Mouse (Mus musculus): ENCODE measurements around the gene Rnf186. TPM values are rescaled to one million over a fixed set of nuclear protein-coding genes. Genes with fewer than 3 reads are reported as not detected.

Gene Rnf186
- polyA plus RNA-seq, 1 experiment from 2014 or later = not detected

- Histone ChIP-seq H3K4me2 (ENCODE audit: low read depth, low read length) (no peak overlapping the region), H3K27ac (replicated peaks; ENCODE audit: low read depth, low read length) (no peak overlapping the region), H3K9ac (replicated peaks; ENCODE audit: low read length) (no peak overlapping the region), H3K36me3 (replicated peaks; ENCODE audit: control insufficient read depth, insufficient read depth, low read depth, low read length) (no peaks in the 10 kb centered on the region), H3K9me3 (replicated peaks; ENCODE audit: control insufficient read depth, low read length) (no peaks in the 10 kb centered on the region), H3K4me3 (ENCODE audit: low read depth, low read length) (no peak overlapping the region), H3K4me1 (ENCODE audit: control insufficient read depth, insufficient read depth, low read length) (no peaks in the 10 kb centered on the region), H3K27me3 (ENCODE audit: control insufficient read depth, insufficient read depth, low read length) (no peaks in the 10 kb centered on the region)
- ATAC-seq (replicated peaks; ENCODE audit: insufficient number of reproducible peaks, low FRiP score, low TSS enrichment, low read depth) (no peak), DNase-seq (ENCODE audit: low spot score) (no peak)
- 77% methylated on average over 8 of the region's 8 CpGs for WGBS
Observed at GRCm38 (mm10) chr4:139004067-139004466, 37.2 kb downstream of the Rnf186 start.

- no peak overlapping the region for H3K9ac ChIP-seq (replicated peaks; ENCODE audit: low read length)
- 60% methylated on average over 6 of the region's 6 CpGs for WGBS
- H3K9me3 ChIP-seq (replicated peaks; ENCODE audit: control insufficient read depth, low read length) = no peaks in the 10 kb centered on the region
- no peak for DNase-seq (ENCODE audit: low spot score)
- H3K27ac ChIP-seq (replicated peaks; ENCODE audit: low read depth, low read length) = no peak overlapping the region
- no peak overlapping the region for H3K4me3 ChIP-seq (ENCODE audit: low read depth, low read length)
- H3K4me2 ChIP-seq (ENCODE audit: low read depth, low read length) = no peak overlapping the region
- no peaks in the 10 kb centered on the region for H3K4me1 ChIP-seq (ENCODE audit: control insufficient read depth, insufficient read depth, low read length)
- no peaks in the 10 kb centered on the region for H3K36me3 ChIP-seq (replicated peaks; ENCODE audit: control insufficient read depth, insufficient read depth, low read depth, low read length)
- no peak for ATAC-seq (replicated peaks; ENCODE audit: insufficient number of reproducible peaks, low FRiP score, low TSS enrichment, low read depth)
- no peaks in the 10 kb centered on the region for H3K27me3 ChIP-seq (ENCODE audit: control insufficient read depth, insufficient read depth, low read length)
Observed at GRCm38 (mm10) chr4:139005214-139005613, 38.3 kb downstream of the Rnf186 start.

GRCm38 (mm10) chr4:139007353-139007752 is 40.4 kb downstream of the Rnf186 start:
- H3K27me3 ChIP-seq (ENCODE audit: control insufficient read depth, insufficient read depth, low read length) = no peaks in the 10 kb centered on the region
- no peak for ATAC-seq (replicated peaks; ENCODE audit: insufficient number of reproducible peaks, low FRiP score, low TSS enrichment, low read depth)
- no peak overlapping the region for H3K27ac ChIP-seq (replicated peaks; ENCODE audit: low read depth, low read length)
- H3K9me3 ChIP-seq (replicated peaks; ENCODE audit: control insufficient read depth, low read length) = no peaks in the 10 kb centered on the region
- H3K36me3 ChIP-seq (replicated peaks; ENCODE audit: control insufficient read depth, insufficient read depth, low read depth, low read length) = no peaks in the 10 kb centered on the region
- no peak overlapping the region for H3K9ac ChIP-seq (replicated peaks; ENCODE audit: low read length)
- H3K4me1 ChIP-seq (ENCODE audit: control insufficient read depth, insufficient read depth, low read length) = no peaks in the 10 kb centered on the region
- WGBS = 78% methylated on average over 3 of the region's 3 CpGs
- no peak for DNase-seq (ENCODE audit: low spot score)
- H3K4me2 ChIP-seq (ENCODE audit: low read depth, low read length) = no peak overlapping the region
- no peak overlapping the region for H3K4me3 ChIP-seq (ENCODE audit: low read depth, low read length)

- 55% methylated on average over 6 of the region's 6 CpGs for WGBS
- no peak for DNase-seq (ENCODE audit: low spot score)
- no peaks in the 10 kb centered on the region for H3K9me3 ChIP-seq (replicated peaks; ENCODE audit: control insufficient read depth, low read length)
- no peak overlapping the region for H3K4me3 ChIP-seq (ENCODE audit: low read depth, low read length)
- ATAC-seq (replicated peaks; ENCODE audit: insufficient number of reproducible peaks, low FRiP score, low TSS enrichment, low read depth) = no peak
- H3K27me3 ChIP-seq (ENCODE audit: control insufficient read depth, insufficient read depth, low read length) = no peaks in the 10 kb centered on the region
- no peak overlapping the region for H3K9ac ChIP-seq (replicated peaks; ENCODE audit: low read length)
- no peak overlapping the region for H3K4me2 ChIP-seq (ENCODE audit: low read depth, low read length)
- no peaks in the 10 kb centered on the region for H3K36me3 ChIP-seq (replicated peaks; ENCODE audit: control insufficient read depth, insufficient read depth, low read depth, low read length)
- H3K4me1 ChIP-seq (ENCODE audit: control insufficient read depth, insufficient read depth, low read length) = no peaks in the 10 kb centered on the region
- H3K27ac ChIP-seq (replicated peaks; ENCODE audit: low read depth, low read length) = no peak overlapping the region
Observed at GRCm38 (mm10) chr4:139007981-139008536, 41.1 kb downstream of the Rnf186 start.

GRCm38 (mm10) chr4:139011201-139011702 is 44.3 kb downstream of the Rnf186 start:
- no peak for ATAC-seq (replicated peaks; ENCODE audit: insufficient number of reproducible peaks, low FRiP score, low TSS enrichment, low read depth)

GRCm38 (mm10) chr4:139013281-139013680 is 46.4 kb downstream of the Rnf186 start:
- H3K4me2 ChIP-seq (ENCODE audit: low read depth, low read length) = no peak overlapping the region
- WGBS = 90% methylated on average over 11 of the region's 11 CpGs
- H3K36me3 ChIP-seq (replicated peaks; ENCODE audit: control insufficient read depth, insufficient read depth, low read depth, low read length) = no peaks in the 10 kb centered on the region
- no peak for ATAC-seq (replicated peaks; ENCODE audit: insufficient number of reproducible peaks, low FRiP score, low TSS enrichment, low read depth)
- H3K27ac ChIP-seq (replicated peaks; ENCODE audit: low read depth, low read length) = no peak overlapping the region
- no peak overlapping the region for H3K9ac ChIP-seq (replicated peaks; ENCODE audit: low read length)
- no peaks in the 10 kb centered on the region for H3K27me3 ChIP-seq (ENCODE audit: control insufficient read depth, insufficient read depth, low read length)
- no peak overlapping the region for H3K4me3 ChIP-seq (ENCODE audit: low read depth, low read length)
- H3K9me3 ChIP-seq (replicated peaks; ENCODE audit: control insufficient read depth, low read length) = no peaks in the 10 kb centered on the region
- H3K4me1 ChIP-seq (ENCODE audit: control insufficient read depth, insufficient read depth, low read length) = no peaks in the 10 kb centered on the region
- DNase-seq (ENCODE audit: low spot score) = no peak

More at GRCm38 (mm10) chr4:139011201-139011702, 44.3 kb downstream of the Rnf186 start:
- H3K36me3 ChIP-seq (replicated peaks; ENCODE audit: control insufficient read depth, insufficient read depth, low read depth, low read length) = no peaks in the 10 kb centered on the region
- H3K9ac ChIP-seq (replicated peaks; ENCODE audit: low read length) = no peak overlapping the region
- H3K4me3 ChIP-seq (ENCODE audit: low read depth, low read length) = no peak overlapping the region
- WGBS = 97% methylated on average over 13 of the region's 13 CpGs
- no peaks in the 10 kb centered on the region for H3K4me1 ChIP-seq (ENCODE audit: control insufficient read depth, insufficient read depth, low read length)
- no peaks in the 10 kb centered on the region for H3K27me3 ChIP-seq (ENCODE audit: control insufficient read depth, insufficient read depth, low read length)
- H3K9me3 ChIP-seq (replicated peaks; ENCODE audit: control insufficient read depth, low read length) = no peaks in the 10 kb centered on the region
- H3K27ac ChIP-seq (replicated peaks; ENCODE audit: low read depth, low read length) = no peak overlapping the region
- DNase-seq (ENCODE audit: low spot score) = no peak
- no peak overlapping the region for H3K4me2 ChIP-seq (ENCODE audit: low read depth, low read length)

GRCm38 (mm10) chr4:139014793-139015192 is 47.9 kb downstream of the Rnf186 start:
- 72% methylated on average over 6 of the region's 6 CpGs for WGBS
- DNase-seq (ENCODE audit: low spot score) = no peak

More at GRCm38 (mm10) chr4:139014793-139015192, 47.9 kb downstream of the Rnf186 start:
- H3K9ac ChIP-seq (replicated peaks; ENCODE audit: low read length) = no peak overlapping the region
- H3K4me1 ChIP-seq (ENCODE audit: control insufficient read depth, insufficient read depth, low read length) = no peaks in the 10 kb centered on the region
- no peak overlapping the region for H3K27ac ChIP-seq (replicated peaks; ENCODE audit: low read depth, low read length)
- ATAC-seq (replicated peaks; ENCODE audit: insufficient number of reproducible peaks, low FRiP score, low TSS enrichment, low read depth) = no peak
- no peak overlapping the region for H3K4me3 ChIP-seq (ENCODE audit: low read depth, low read length)
- no peaks in the 10 kb centered on the region for H3K27me3 ChIP-seq (ENCODE audit: control insufficient read depth, insufficient read depth, low read length)
- no peaks in the 10 kb centered on the region for H3K36me3 ChIP-seq (replicated peaks; ENCODE audit: control insufficient read depth, insufficient read depth, low read depth, low read length)
- H3K9me3 ChIP-seq (replicated peaks; ENCODE audit: control insufficient read depth, low read length) = no peaks in the 10 kb centered on the region
- H3K4me2 ChIP-seq (ENCODE audit: low read depth, low read length) = no peak overlapping the region
